Mouse (Mus musculus): Measurements from ENCODE around the gene Tspan32.

GRCm38 (mm10) chr7:142985146-142985545, 19.7 kb upstream of the Tspan32 start:
- TF ChIP-seq POLR2A (IDR thresholded peaks at IDR 0.05; ENCODE audit: insufficient read depth, low read depth, low read length) (no peak), CTCF (IDR thresholded peaks at IDR 0.05; ENCODE audit: insufficient read depth, low read depth, low read length) (no peak)
